Mouse (Mus musculus): ENCODE results near the gene Hhex. TPM values are rescaled to one million over a fixed set of nuclear protein-coding genes. Genes with fewer than 3 reads are reported as not detected.

Hhex gene
- polyA plus RNA-seq, 1 experiment from 2014 or later = 3.3 TPM

GRCm38 (mm10) chr19:37442524-37443286 lies 8.1 kb downstream of the Hhex start:
- Histone ChIP-seq H3K36me3 (ENCODE audit: control insufficient read depth, insufficient read depth) (no peaks in the 10 kb centered on the region), H3K9me3 (ENCODE audit: control insufficient read depth, low read length) (no peaks in the 10 kb centered on the region), H3K27me3 (replicated peaks; ENCODE audit: control insufficient read depth, insufficient read depth, low read length) (peaks cover 12% of the 10 kb centered on the region), H3K4me2 (ENCODE audit: low read length) (no peak overlapping the region), H3K9ac (replicated peaks; ENCODE audit: low read depth, low read length) (no peak overlapping the region), H3K4me3 (replicated peaks; ENCODE audit: low read length) (no peak overlapping the region), H3K27ac (ENCODE audit: low read length) (no peak overlapping the region), H3K4me1 (replicated peaks; ENCODE audit: control insufficient read depth, insufficient read depth, low read length) (no peaks in the 10 kb centered on the region)
- ATAC-seq = no peak
- 83% methylated on average over 10 of the region's 10 CpGs for WGBS

DNA sequence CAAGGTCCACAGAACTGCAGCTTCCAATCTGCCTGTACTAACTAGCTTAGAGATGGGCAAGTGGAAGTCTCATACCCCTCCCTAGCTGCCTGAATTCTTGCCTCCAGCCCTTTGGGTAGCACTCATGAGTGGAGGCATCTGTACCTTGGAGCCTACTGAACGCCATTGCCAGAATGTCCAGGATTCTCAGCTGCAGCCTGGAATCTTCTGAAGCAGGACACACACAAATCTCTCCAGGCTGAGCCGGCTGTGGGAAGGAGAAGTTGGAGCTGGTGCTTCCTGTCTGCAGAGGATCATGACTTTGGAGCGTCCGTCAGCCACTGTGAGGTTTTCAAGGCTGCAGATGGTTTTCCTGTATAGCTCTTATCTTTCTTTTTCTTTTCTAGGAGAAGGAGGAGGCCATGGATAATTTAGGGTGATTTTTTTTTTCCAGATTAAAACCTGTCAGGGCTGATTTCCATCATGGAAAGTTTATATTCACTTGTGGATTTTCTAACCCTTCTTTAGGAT lies 9.1 kb downstream of the Hhex start:
- Histone ChIP-seq H3K9me3 (ENCODE audit: control insufficient read depth, low read length) (no peaks in the 10 kb centered on the region), H3K4me3 (replicated peaks; ENCODE audit: low read length) (no peak overlapping the region), H3K9ac (replicated peaks; ENCODE audit: low read depth, low read length) (no peak overlapping the region), H3K36me3 (ENCODE audit: control insufficient read depth, insufficient read depth) (no peaks in the 10 kb centered on the region), H3K27ac (ENCODE audit: low read length) (no peak overlapping the region), H3K4me2 (ENCODE audit: low read length) (no peak overlapping the region), H3K4me1 (replicated peaks; ENCODE audit: control insufficient read depth, insufficient read depth, low read length) (no peaks in the 10 kb centered on the region), H3K27me3 (replicated peaks; ENCODE audit: control insufficient read depth, insufficient read depth, low read length) (peaks cover 8% of the 10 kb centered on the region)
- 75% methylated on average over 4 of the region's 4 CpGs for WGBS
- no peak for ATAC-seq

- Histone ChIP-seq H3K36me3 (ENCODE audit: control insufficient read depth, insufficient read depth) (no peaks in the 10 kb centered on the region), H3K27me3 (replicated peaks; ENCODE audit: control insufficient read depth, insufficient read depth, low read length) (no peaks in the 10 kb centered on the region), H3K27ac (ENCODE audit: low read length) (no peak overlapping the region), H3K4me1 (replicated peaks; ENCODE audit: control insufficient read depth, insufficient read depth, low read length) (no peaks in the 10 kb centered on the region), H3K9me3 (ENCODE audit: control insufficient read depth, low read length) (no peaks in the 10 kb centered on the region), H3K4me2 (ENCODE audit: low read length) (no peak overlapping the region), H3K9ac (replicated peaks; ENCODE audit: low read depth, low read length) (no peak overlapping the region), H3K4me3 (replicated peaks; ENCODE audit: low read length) (no peak overlapping the region)
- WGBS = 82% methylated on average over 5 of the region's 5 CpGs
- no peak for ATAC-seq
These were observed 13.6 kb downstream of the Hhex start for GRCm38 (mm10) chr19:37448212-37448611.

DNA sequence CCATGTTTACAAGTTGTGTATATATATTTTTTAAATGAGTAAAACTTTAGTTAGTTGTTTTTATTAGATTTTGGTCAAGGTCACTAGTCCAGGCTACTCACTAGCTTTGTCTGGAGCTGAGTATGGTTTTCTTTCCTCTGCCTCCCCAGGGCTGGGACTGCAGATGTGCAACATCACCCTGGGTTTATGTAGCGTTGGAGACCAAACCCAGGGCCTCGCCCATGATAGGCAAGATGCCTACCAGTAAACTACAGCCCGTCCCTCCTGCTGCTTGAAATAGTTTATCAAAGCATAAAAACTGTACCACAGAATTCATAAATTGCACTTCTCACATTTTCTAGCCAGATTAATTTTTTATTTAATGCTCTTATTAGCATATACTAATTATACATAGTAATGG lies 14.6 kb downstream of the Hhex start:
- Histone ChIP-seq H3K27ac (ENCODE audit: low read length) (no peak overlapping the region), H3K4me1 (replicated peaks; ENCODE audit: control insufficient read depth, insufficient read depth, low read length) (no peaks in the 10 kb centered on the region), H3K4me2 (ENCODE audit: low read length) (no peak overlapping the region), H3K4me3 (replicated peaks; ENCODE audit: low read length) (no peak overlapping the region), H3K36me3 (ENCODE audit: control insufficient read depth, insufficient read depth) (no peaks in the 10 kb centered on the region), H3K9ac (replicated peaks; ENCODE audit: low read depth, low read length) (no peak overlapping the region), H3K27me3 (replicated peaks; ENCODE audit: control insufficient read depth, insufficient read depth, low read length) (no peaks in the 10 kb centered on the region), H3K9me3 (ENCODE audit: control insufficient read depth, low read length) (no peaks in the 10 kb centered on the region)
- no peak for ATAC-seq
- 98% methylated on average over 3 of the region's 3 CpGs for WGBS

DNA sequence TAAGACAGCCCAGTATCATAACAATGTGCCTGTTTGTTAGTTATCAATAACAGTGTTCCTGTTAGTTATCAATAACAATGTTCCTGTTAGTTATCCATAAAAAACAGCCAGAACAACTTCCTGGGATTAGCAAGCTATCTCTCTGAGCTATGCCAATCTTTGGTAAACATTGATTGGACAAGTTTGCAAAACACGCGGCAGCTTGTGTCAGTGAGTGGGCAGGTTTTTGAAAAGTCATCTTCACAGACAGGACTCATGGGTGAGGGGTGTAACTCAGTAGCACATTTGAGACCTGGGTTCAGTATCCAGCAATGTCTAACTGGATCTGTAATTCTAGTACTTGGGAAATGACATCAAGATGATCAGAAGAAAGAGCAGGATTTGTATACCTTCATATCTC lies 20.9 kb downstream of the Hhex start:
- no peak overlapping the region for H3K4me3 ChIP-seq (replicated peaks; ENCODE audit: low read length)
- no peaks in the 10 kb centered on the region for H3K9me3 ChIP-seq (ENCODE audit: control insufficient read depth, low read length)
- no peak overlapping the region for H3K4me2 ChIP-seq (ENCODE audit: low read length)
- no peak overlapping the region for H3K27ac ChIP-seq (ENCODE audit: low read length)
- H3K4me1 ChIP-seq (replicated peaks; ENCODE audit: control insufficient read depth, insufficient read depth, low read length) = no peaks in the 10 kb centered on the region
- 95% methylated on average over 2 of the region's 2 CpGs for WGBS
- no peaks in the 10 kb centered on the region for H3K27me3 ChIP-seq (replicated peaks; ENCODE audit: control insufficient read depth, insufficient read depth, low read length)
- no peak overlapping the region for H3K9ac ChIP-seq (replicated peaks; ENCODE audit: low read depth, low read length)
- no peak for ATAC-seq
- H3K36me3 ChIP-seq (ENCODE audit: control insufficient read depth, insufficient read depth) = no peaks in the 10 kb centered on the region

GRCm38 (mm10) chr19:37455961-37456360 lies 21.4 kb downstream of the Hhex start:
- Histone ChIP-seq H3K4me3 (replicated peaks; ENCODE audit: low read length) (no peak overlapping the region), H3K9me3 (ENCODE audit: control insufficient read depth, low read length) (no peaks in the 10 kb centered on the region), H3K4me1 (replicated peaks; ENCODE audit: control insufficient read depth, insufficient read depth, low read length) (no peaks in the 10 kb centered on the region), H3K4me2 (ENCODE audit: low read length) (no peak overlapping the region), H3K36me3 (ENCODE audit: control insufficient read depth, insufficient read depth) (no peaks in the 10 kb centered on the region), H3K27me3 (replicated peaks; ENCODE audit: control insufficient read depth, insufficient read depth, low read length) (no peaks in the 10 kb centered on the region), H3K9ac (replicated peaks; ENCODE audit: low read depth, low read length) (no peak overlapping the region), H3K27ac (ENCODE audit: low read length) (no peak overlapping the region)
- WGBS = 90% methylated on average over 1 of the region's 1 CpGs
- no peak for ATAC-seq

DNA sequence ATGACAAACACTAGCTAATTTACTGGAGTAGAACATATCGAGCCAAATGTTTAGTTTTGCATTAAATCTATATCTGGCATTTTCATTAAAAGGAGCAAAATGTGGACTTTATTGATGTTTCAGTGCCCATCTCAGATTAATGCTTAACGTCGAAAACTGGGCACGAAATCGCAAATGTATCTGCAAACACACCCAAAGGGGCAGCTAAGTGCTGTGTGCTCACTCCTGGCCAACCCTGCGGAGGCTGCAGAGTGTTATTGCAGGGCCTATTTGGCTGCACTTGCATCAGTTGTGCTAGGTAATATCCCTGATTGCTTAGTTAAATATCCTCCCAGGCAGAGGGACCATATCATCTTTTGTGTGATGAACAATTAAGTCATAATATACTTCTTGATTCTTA lies 23.4 kb downstream of the Hhex start:
- Histone ChIP-seq H3K9me3 (ENCODE audit: control insufficient read depth, low read length) (no peaks in the 10 kb centered on the region), H3K4me1 (replicated peaks; ENCODE audit: control insufficient read depth, insufficient read depth, low read length) (no peaks in the 10 kb centered on the region), H3K36me3 (ENCODE audit: control insufficient read depth, insufficient read depth) (no peaks in the 10 kb centered on the region), H3K4me2 (ENCODE audit: low read length) (no peak overlapping the region), H3K27me3 (replicated peaks; ENCODE audit: control insufficient read depth, insufficient read depth, low read length) (no peaks in the 10 kb centered on the region), H3K4me3 (replicated peaks; ENCODE audit: low read length) (no peak overlapping the region), H3K9ac (replicated peaks; ENCODE audit: low read depth, low read length) (no peak overlapping the region), H3K27ac (ENCODE audit: low read length) (no peak overlapping the region)
- ATAC-seq = no peak
- 69% methylated on average over 6 of the region's 6 CpGs for WGBS

GRCm38 (mm10) chr19:37466403-37466802 lies 31.8 kb downstream of the Hhex start:
- no peaks in the 10 kb centered on the region for H3K4me1 ChIP-seq (replicated peaks; ENCODE audit: control insufficient read depth, insufficient read depth, low read length)
- no peaks in the 10 kb centered on the region for H3K9me3 ChIP-seq (ENCODE audit: control insufficient read depth, low read length)
- no peaks in the 10 kb centered on the region for H3K27me3 ChIP-seq (replicated peaks; ENCODE audit: control insufficient read depth, insufficient read depth, low read length)
- WGBS = 86% methylated on average over 3 of the region's 3 CpGs
- no peak overlapping the region for H3K27ac ChIP-seq (ENCODE audit: low read length)
- no peak for ATAC-seq
- H3K36me3 ChIP-seq (ENCODE audit: control insufficient read depth, insufficient read depth) = no peaks in the 10 kb centered on the region
- H3K9ac ChIP-seq (replicated peaks; ENCODE audit: low read depth, low read length) = no peak overlapping the region
- H3K4me3 ChIP-seq (replicated peaks; ENCODE audit: low read length) = no peak overlapping the region
- no peak overlapping the region for H3K4me2 ChIP-seq (ENCODE audit: low read length)

DNA sequence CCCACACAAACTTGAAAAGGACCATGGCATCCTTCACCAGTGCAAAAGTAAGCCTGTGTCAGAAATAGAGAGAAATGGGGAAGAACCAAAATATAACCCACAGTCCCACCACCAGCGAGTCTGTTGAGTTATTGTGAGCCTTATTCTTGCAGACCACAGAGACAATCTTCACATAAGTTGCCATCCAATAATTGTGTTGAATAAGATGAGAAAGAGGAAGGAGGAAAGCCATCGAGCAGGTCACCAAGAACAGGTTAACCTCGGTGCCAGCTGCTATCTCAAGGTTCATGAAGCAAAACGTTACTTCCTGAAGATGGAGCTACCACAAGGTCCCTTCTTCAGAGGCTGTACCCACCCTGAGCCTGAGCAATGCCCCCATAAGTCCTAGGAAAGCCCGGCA lies 32.4 kb downstream of the Hhex start:
- Histone ChIP-seq H3K27me3 (replicated peaks; ENCODE audit: control insufficient read depth, insufficient read depth, low read length) (no peaks in the 10 kb centered on the region), H3K9me3 (ENCODE audit: control insufficient read depth, low read length) (no peaks in the 10 kb centered on the region), H3K4me3 (replicated peaks; ENCODE audit: low read length) (no peak overlapping the region), H3K4me1 (replicated peaks; ENCODE audit: control insufficient read depth, insufficient read depth, low read length) (no peaks in the 10 kb centered on the region), H3K27ac (ENCODE audit: low read length) (no peak overlapping the region), H3K36me3 (ENCODE audit: control insufficient read depth, insufficient read depth) (no peaks in the 10 kb centered on the region), H3K9ac (replicated peaks; ENCODE audit: low read depth, low read length) (no peak overlapping the region), H3K4me2 (ENCODE audit: low read length) (no peak overlapping the region)
- 93% methylated on average over 5 of the region's 5 CpGs for WGBS
- no peak for ATAC-seq

Measured in forebrain, embryonic 16.5 days (tissue).